Mouse (Mus musculus): ENCODE measurements around the gene 2310034C09Rik.
"Not testable (repeated sequence)": the region's sequence is repeated elsewhere in the genome, so short reads cannot be mapped to it uniquely, and the experiment has no call there.

Gene 2310034C09Rik

GRCm38 (mm10) chr16:88758547-88758946, at the start of gene 2310034C09Rik:
Gene 2310034C09Rik, plus strand, starts transcription at chr16:88758847.
- not testable (repeated sequence) for DNase-seq (ENCODE audit: extremely low spot score)

GRCm38 (mm10) chr16:88710757-88711156, 47.9 kb upstream of the 2310034C09Rik start:
- no peak for DNase-seq (ENCODE audit: extremely low spot score)

- no peak for DNase-seq (ENCODE audit: extremely low spot score)
These were observed 47.4 kb upstream of the 2310034C09Rik start for GRCm38 (mm10) chr16:88711245-88711644.

- no peak for DNase-seq (ENCODE audit: extremely low spot score)
These were observed 42.1 kb upstream of the 2310034C09Rik start for GRCm38 (mm10) chr16:88716549-88716948.

- no peak for DNase-seq (ENCODE audit: extremely low spot score)
These were observed 38.6 kb upstream of the 2310034C09Rik start for GRCm38 (mm10) chr16:88720031-88720430.

- DNase-seq (ENCODE audit: extremely low spot score): no peak
These were observed 29.8 kb upstream of the 2310034C09Rik start, which contains the start of gene Krtap13-1 for GRCm38 (mm10) chr16:88728812-88729275. Gene Krtap13-1, plus strand, starts transcription at chr16:88728862.

GRCm38 (mm10) chr16:88735391-88735790, 23.3 kb upstream of the 2310034C09Rik start:
- no peak for DNase-seq (ENCODE audit: extremely low spot score)

GRCm38 (mm10) chr16:88744750-88745340, 13.8 kb upstream of the 2310034C09Rik start:
- no peak for DNase-seq (ENCODE audit: extremely low spot score)

- no peak for DNase-seq (ENCODE audit: extremely low spot score)
These were observed 10.7 kb upstream of the 2310034C09Rik start for GRCm38 (mm10) chr16:88747943-88748342.

- DNase-seq (ENCODE audit: extremely low spot score): not testable (repeated sequence)
These were observed 7.1 kb upstream of the 2310034C09Rik start, which contains the start of gene Krtap13 for GRCm38 (mm10) chr16:88751535-88751934. Gene Krtap13, minus strand, starts transcription at chr16:88751635.

GRCm38 (mm10) chr16:88774106-88774505, 15.5 kb downstream of the 2310034C09Rik start, which contains the start of gene 2310057N15Rik:
Gene 2310057N15Rik, minus strand, starts transcription at chr16:88774206.
- DNase-seq (ENCODE audit: extremely low spot score): no peak

- DNase-seq (ENCODE audit: extremely low spot score): no peak
These were observed 18.9 kb downstream of the 2310034C09Rik start, which contains the start of gene Gm5965 for GRCm38 (mm10) chr16:88777596-88777995. Gene Gm5965, plus strand, starts transcription at chr16:88777896.

- DNase-seq (ENCODE audit: extremely low spot score): no peak
These were observed 28.1 kb downstream of the 2310034C09Rik start for GRCm38 (mm10) chr16:88786786-88787185.

Measured in embryo, embryonic 9.5 days (tissue).